Mouse (Mus musculus): ENCODE measurements around the gene Pigl.

Pigl gene

DNA sequence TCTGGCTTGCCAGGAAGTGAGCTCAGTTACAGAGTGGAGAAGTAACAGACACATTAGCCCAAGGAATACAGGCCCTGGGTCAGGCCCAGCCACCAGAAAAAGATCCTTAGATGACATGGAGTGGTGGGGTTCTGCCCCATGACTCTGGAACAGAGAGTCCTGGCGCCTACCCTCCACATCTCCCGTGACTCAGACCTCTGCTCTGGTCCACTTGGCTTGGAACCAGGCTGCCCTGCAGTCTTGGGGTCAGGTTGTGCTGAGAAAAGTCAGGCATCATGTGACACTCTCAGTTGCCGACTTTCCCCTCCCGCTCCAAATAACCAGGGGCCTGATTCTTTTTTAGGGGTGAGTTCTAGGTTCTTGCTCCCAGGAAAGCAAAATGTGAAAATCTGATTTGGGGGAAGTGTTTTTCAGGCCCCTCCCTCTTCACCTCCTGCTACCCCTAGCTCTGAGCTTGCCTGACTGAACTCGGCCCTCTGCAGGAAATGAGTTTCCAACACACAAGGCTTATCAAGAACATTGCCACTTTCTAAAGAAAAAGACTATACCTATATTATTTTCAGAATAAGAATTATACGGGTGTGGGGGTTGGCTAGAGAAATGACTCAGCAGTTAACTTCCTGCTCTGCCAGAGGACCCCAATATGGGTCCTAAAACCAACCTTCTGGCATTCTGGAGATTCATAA, 100.8 kb downstream of the Pigl start:
- DNase-seq (ENCODE audit: low spot score), result no peak

- no peak for DNase-seq (ENCODE audit: low spot score)
Measured at GRCm38 (mm10) chr11:62560463-62561016, 102.3 kb downstream of the Pigl start.

- no peak for DNase-seq (ENCODE audit: low spot score)
Measured at GRCm38 (mm10) chr11:62563590-62563989, 105.3 kb downstream of the Pigl start.
